Mouse (Mus musculus) hindbrain, embryonic 12.5 days (tissue): ENCODE data around the gene Il1rapl1. TPM values are rescaled to one million over a fixed set of nuclear protein-coding genes. Genes with fewer than 3 reads are reported as not detected.
A peak's percentile ranks its signal among the peaks of the same experiment; 100 is the strongest.

ENCODE experiments used
- ATAC-seq: fragments of 200-750 bp; cut with Nextera tagmentation; 2 replicates; pipeline ENCODE4 v1.8.0; 2017; ENCODE audit warnings: moderate TSS enrichment; ENCODE audit not compliant: low FRiP score
- H3K27ac ChIP-seq: fragments of 300-500 bp; sonication (generic); 2 replicates; pipeline ENCODE4 v1.5.1; 2016; ENCODE audit warnings: mild to moderate bottlenecking
- H3K27me3 ChIP-seq: fragments of 300-500 bp; sonication (generic); 2 replicates; pipeline ENCODE4 v1.6.1; 2016; ENCODE audit warnings: mild to moderate bottlenecking
- H3K36me3 ChIP-seq: fragments of 300-500 bp; sonication (generic); 2 replicates; pipeline ENCODE4 v1.6.1; 2016; ENCODE audit warnings: mild to moderate bottlenecking
- H3K4me1 ChIP-seq: fragments of 300-500 bp; sonication (generic); 2 replicates; pipeline ENCODE4 v1.6.1; 2016
- H3K4me2 ChIP-seq: fragments of 300-500 bp; sonication (generic); replicated peaks from 2 replicates; pipeline ENCODE4 v1.6.1; 2016; ENCODE audit warnings: mild to moderate bottlenecking
- H3K4me3 ChIP-seq: fragments of 300-500 bp; sonication (generic); 2 replicates; pipeline ENCODE4 v1.5.1; 2016; ENCODE audit warnings: mild to moderate bottlenecking
- H3K9ac ChIP-seq: fragments of 300-500 bp; sonication (generic); 2 replicates; pipeline ENCODE4 v1.6.1; 2016; ENCODE audit warnings: mild to moderate bottlenecking, moderate library complexity
- H3K9me3 ChIP-seq: fragments of 300-500 bp; sonication (generic); replicated peaks from 2 replicates; pipeline ENCODE4 v1.6.1; 2016; ENCODE audit warnings: mild to moderate bottlenecking
- WGBS: fragments of 180-500 bp; shearing (Covaris S2); methylation state at CpG from one replicate; pipeline ENCODE4 v1.1.7; 2016; 5-methylcytosine and 5-hydroxymethylcytosine counted together
- polyA plus RNA-seq: library from polyadenylated mRNA; unstranded; fragments of >200 nt; fragmentation: Nextera tagmentation; extraction: Ambion mirVana; gene quantifications from 2 replicates; pipeline ENCODE4 v1.2.1, GENCODE M21; 2016

Gene Il1rapl1
- polyA plus RNA-seq: 2.4 and 2.6 TPM in 2 replicates

GRCm38 (mm10) chrX:88115609-88116073 is at the start of gene Il1rapl1:
Il1rapl1 (minus strand) TSS chrX:88115645.
- Histone ChIP-seq H3K4me2 (peak within 1 kb of the TSS; percentile 48), H3K27ac (no peak within 1 kb of the TSS), H3K4me1 (no peaks in the 10 kb centered on the region), H3K9me3 (no peaks in the 10 kb centered on the region), H3K4me3 (peak within 1 kb of the TSS; percentile 36), H3K27me3 (no peaks in the 10 kb centered on the region), H3K9ac (peak within 1 kb of the TSS; percentile 43), H3K36me3 (no peaks in the 10 kb centered on the region)
- WGBS: 21% methylated on average over 12 of the region's 12 CpGs
- ATAC-seq: peak; percentile 71; the same call in 1 of the 2 replicates

DNA sequence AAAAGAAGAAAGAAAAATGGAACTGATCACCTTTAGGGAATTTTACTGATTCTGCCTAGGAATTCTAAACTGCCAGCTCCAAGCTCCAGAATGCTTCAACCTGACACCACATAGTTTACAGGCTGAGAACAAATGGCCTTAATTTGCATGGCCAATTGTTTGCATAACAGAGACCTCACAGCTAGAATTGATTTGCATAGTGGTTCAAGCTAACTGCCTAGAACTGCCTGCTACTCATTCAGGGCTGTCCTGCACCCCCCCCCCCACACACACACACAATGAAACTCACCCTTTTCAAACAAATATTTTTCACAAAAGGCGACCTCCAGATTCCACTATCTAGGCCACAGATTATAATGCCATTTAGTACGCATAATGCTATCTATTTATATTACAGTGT is 42.6 kb upstream of the Il1rapl1 start:
- 30% methylated on average over 2 of the region's 2 CpGs for WGBS
- Histone ChIP-seq H3K4me1 (no peaks in the 10 kb centered on the region), H3K4me3 (no peak overlapping the region), H3K36me3 (no peaks in the 10 kb centered on the region), H3K27me3 (no peaks in the 10 kb centered on the region), H3K9me3 (no peaks in the 10 kb centered on the region), H3K27ac (no peak overlapping the region), H3K9ac (no peak overlapping the region), H3K4me2 (no peak overlapping the region)
- ATAC-seq: 0 out of 2 replicates have a peak, but pooled peaks have one; percentile 52

DNA sequence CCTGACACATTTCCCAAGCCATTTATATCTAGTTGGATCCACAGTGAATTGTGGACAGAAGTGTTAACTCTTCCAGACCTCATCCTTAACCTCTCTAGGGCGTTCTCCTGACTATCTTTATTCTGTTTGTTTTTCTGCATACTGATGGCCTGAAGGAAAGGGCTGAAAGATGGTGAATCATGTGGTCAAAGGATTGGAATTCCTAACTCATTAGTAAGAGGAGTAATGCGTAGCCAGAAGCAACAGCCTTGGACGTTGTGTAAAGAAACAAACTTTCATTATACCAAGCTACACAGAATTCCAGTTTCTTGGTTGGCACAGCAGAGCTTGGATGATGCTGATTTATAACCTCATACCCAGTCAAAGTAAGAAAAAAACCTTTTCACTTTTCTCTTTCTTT is 10.2 kb upstream of the Il1rapl1 start:
- Histone ChIP-seq H3K4me3 (no peak overlapping the region), H3K9me3 (no peaks in the 10 kb centered on the region), H3K36me3 (no peaks in the 10 kb centered on the region), H3K27ac (no peak overlapping the region), H3K9ac (no peak overlapping the region), H3K27me3 (no peaks in the 10 kb centered on the region), H3K4me2 (no peak overlapping the region), H3K4me1 (no peaks in the 10 kb centered on the region)
- no peak for ATAC-seq
- WGBS: 68% methylated on average over 3 of the region's 3 CpGs

GRCm38 (mm10) chrX:88120070-88120469 is 4.6 kb upstream of the Il1rapl1 start:
- no peak for ATAC-seq
- 73% methylated on average over 3 of the region's 3 CpGs for WGBS

GRCm38 (mm10) chrX:88117858-88118257 is 2.4 kb upstream of the Il1rapl1 start:
- Histone ChIP-seq H3K36me3 (no peaks in the 10 kb centered on the region), H3K27me3 (no peaks in the 10 kb centered on the region), H3K4me1 (no peaks in the 10 kb centered on the region), H3K4me2 (no peak overlapping the region), H3K9me3 (no peaks in the 10 kb centered on the region), H3K4me3 (no peak overlapping the region), H3K9ac (no peak overlapping the region), H3K27ac (no peak overlapping the region)
- WGBS: 47% methylated on average over 3 of the region's 3 CpGs
- no peak for ATAC-seq

More at GRCm38 (mm10) chrX:88120070-88120469, 4.6 kb upstream of the Il1rapl1 start:
- no peaks in the 10 kb centered on the region for H3K36me3 ChIP-seq
- H3K4me1 ChIP-seq: no peaks in the 10 kb centered on the region
- no peaks in the 10 kb centered on the region for H3K27me3 ChIP-seq
- no peak overlapping the region for H3K9ac ChIP-seq
- no peak overlapping the region for H3K4me3 ChIP-seq
- no peaks in the 10 kb centered on the region for H3K9me3 ChIP-seq
- no peak overlapping the region for H3K4me2 ChIP-seq
- H3K27ac ChIP-seq: no peak overlapping the region

DNA sequence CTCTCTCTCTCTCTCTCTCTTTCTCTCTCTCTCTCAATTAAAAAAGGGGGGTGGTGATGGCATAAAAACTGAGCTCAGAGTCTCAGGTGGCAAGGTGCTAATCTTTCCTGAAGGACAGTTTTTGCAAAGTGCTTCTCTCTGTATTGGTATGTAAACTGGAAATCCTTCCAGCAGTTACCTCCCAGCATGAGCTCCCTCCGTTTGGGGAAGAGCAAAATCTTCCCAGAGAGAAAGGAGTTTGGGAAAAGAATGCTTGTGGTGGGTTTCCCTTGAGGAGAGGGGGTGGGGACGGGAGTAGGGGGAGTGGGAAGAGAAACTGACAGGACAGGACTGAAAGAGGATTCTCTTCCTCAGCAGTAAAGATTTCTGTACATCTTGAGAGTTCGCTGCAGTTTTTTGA is 881 bp upstream of the Il1rapl1 start:
- 11% methylated on average over 3 of the region's 3 CpGs for WGBS
- Histone ChIP-seq H3K9me3 (no peaks in the 10 kb centered on the region), H3K27me3 (no peaks in the 10 kb centered on the region), H3K4me3 (no peak overlapping the region), H3K9ac (no peak overlapping the region), H3K36me3 (no peaks in the 10 kb centered on the region), H3K4me2 (peak overlapping the region; percentile 48), H3K4me1 (no peaks in the 10 kb centered on the region), H3K27ac (no peak overlapping the region)
- no peak for ATAC-seq

- ATAC-seq: no peak
- Histone ChIP-seq H3K9ac (no peak overlapping the region), H3K4me3 (peak overlapping the region; percentile 12; the same call in 1 of the 2 replicates), H3K27me3 (no peaks in the 10 kb centered on the region), H3K27ac (no peak overlapping the region), H3K9me3 (no peaks in the 10 kb centered on the region), H3K4me2 (peak overlapping the region; percentile 24; the same call in 1 of the 2 replicates), H3K36me3 (no peaks in the 10 kb centered on the region), H3K4me1 (no peaks in the 10 kb centered on the region)
- 56% methylated on average over 6 of the region's 6 CpGs for WGBS
Observed at GRCm38 (mm10) chrX:88113561-88113960, 1.9 kb downstream of the Il1rapl1 start.

GRCm38 (mm10) chrX:88112254-88112653 is 3.2 kb downstream of the Il1rapl1 start:
- Histone ChIP-seq H3K4me3 (no peak overlapping the region), H3K4me1 (no peaks in the 10 kb centered on the region), H3K9ac (no peak overlapping the region), H3K9me3 (no peaks in the 10 kb centered on the region), H3K36me3 (no peaks in the 10 kb centered on the region), H3K4me2 (0 out of 2 replicates have a peak overlapping the region, but pooled peaks have one; percentile 6), H3K27me3 (no peaks in the 10 kb centered on the region), H3K27ac (no peak overlapping the region)
- ATAC-seq: no peak
- 45% methylated on average over 2 of the region's 2 CpGs for WGBS

DNA sequence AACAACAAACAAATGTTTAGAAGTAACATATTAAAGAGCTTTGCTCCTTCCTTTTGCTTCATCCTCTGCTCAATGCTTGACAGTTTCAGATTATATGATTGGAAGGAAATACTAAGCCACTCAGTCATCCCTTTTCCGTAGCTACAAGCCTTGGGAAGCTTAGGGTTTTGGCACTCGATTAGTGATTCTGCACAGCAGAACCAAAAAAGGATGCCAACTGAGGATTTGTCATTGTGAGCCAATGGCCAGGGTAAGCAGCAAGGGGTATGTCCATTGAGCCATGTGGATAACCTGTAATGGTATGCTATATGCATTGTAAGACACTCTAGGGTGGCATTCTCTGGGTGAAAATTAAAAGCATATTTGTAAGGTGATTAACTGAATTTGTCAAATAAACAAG is 5.7 kb downstream of the Il1rapl1 start:
- no peaks in the 10 kb centered on the region for H3K4me1 ChIP-seq
- WGBS: 77% methylated on average over 2 of the region's 2 CpGs
- H3K9me3 ChIP-seq: no peaks in the 10 kb centered on the region
- H3K27me3 ChIP-seq: no peaks in the 10 kb centered on the region
- H3K36me3 ChIP-seq: no peaks in the 10 kb centered on the region
- H3K4me2 ChIP-seq: no peak overlapping the region
- H3K4me3 ChIP-seq: no peak overlapping the region
- H3K27ac ChIP-seq: no peak overlapping the region
- ATAC-seq: no peak
- H3K9ac ChIP-seq: no peak overlapping the region

DNA sequence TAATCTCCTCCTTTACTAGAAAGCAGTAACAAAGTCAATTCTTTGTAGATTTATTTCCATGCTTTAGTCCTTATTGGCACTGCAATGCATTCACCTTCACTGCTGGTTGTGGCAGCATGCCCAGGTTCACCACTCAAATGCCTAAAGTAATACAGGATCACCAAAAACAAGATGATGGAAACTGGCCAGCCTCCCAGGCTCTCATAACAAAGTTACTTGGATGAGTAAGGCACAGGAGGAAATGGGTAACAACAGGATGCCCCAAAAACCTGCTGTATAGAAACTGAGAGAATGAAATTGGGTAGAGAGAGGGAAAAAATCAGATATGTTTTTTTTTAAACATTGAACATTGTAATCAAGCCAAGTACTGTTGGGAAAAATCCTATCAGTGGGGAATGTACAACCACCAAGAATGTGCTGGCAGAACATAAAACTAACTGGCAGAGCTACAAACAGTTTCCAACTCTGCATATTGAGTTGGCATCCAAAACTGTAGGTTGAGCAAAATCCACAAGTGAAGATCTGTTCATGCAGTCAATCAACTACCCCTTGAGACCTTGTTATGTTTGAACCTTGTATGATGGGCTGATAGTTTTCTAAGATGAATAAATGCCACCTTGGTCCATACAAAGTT is 21.4 kb downstream of the Il1rapl1 start:
- Histone ChIP-seq H3K9ac (no peak overlapping the region), H3K9me3 (no peaks in the 10 kb centered on the region), H3K4me2 (no peak overlapping the region), H3K27me3 (no peaks in the 10 kb centered on the region), H3K4me3 (no peak overlapping the region), H3K36me3 (no peaks in the 10 kb centered on the region), H3K4me1 (no peaks in the 10 kb centered on the region), H3K27ac (no peak overlapping the region)
- no peak for ATAC-seq

- ATAC-seq: no peak
- Histone ChIP-seq H3K9me3 (no peaks in the 10 kb centered on the region), H3K4me2 (no peak overlapping the region), H3K36me3 (no peaks in the 10 kb centered on the region), H3K9ac (no peak overlapping the region), H3K4me3 (no peak overlapping the region), H3K27me3 (no peaks in the 10 kb centered on the region), H3K4me1 (no peaks in the 10 kb centered on the region), H3K27ac (no peak overlapping the region)
- 67% methylated on average over 2 of the region's 2 CpGs for WGBS
Observed at GRCm38 (mm10) chrX:88089873-88090272, 25.6 kb downstream of the Il1rapl1 start.

- H3K4me3 ChIP-seq: no peak overlapping the region
- H3K27me3 ChIP-seq: no peaks in the 10 kb centered on the region
- no peak for ATAC-seq
- no peak overlapping the region for H3K9ac ChIP-seq
- 38% methylated on average over 7 of the region's 7 CpGs for WGBS
- no peak overlapping the region for H3K4me2 ChIP-seq
- H3K36me3 ChIP-seq: no peaks in the 10 kb centered on the region
- no peaks in the 10 kb centered on the region for H3K4me1 ChIP-seq
- no peaks in the 10 kb centered on the region for H3K9me3 ChIP-seq
- H3K27ac ChIP-seq: no peak overlapping the region
Observed at GRCm38 (mm10) chrX:88072741-88073419, 42.6 kb downstream of the Il1rapl1 start.

DNA sequence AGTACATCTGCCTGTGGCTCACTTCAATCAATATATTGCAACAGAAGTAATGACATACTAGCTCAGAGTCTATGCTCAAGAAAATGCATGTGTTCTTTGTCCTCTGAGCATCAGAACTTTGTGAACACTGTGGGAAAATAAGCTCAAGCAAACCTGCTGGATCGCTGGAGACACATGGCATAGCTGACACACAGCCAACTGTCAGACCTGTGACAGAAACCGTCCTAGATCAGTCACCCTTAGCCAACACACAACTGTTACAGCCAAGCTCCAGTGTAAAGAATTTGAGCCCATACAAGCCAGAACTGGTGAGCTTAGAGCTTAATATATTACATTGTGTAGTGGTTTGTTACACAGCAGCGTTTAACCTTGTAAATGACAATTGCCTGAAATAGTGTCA is 45.1 kb downstream of the Il1rapl1 start:
- ATAC-seq: no peak
- no peak overlapping the region for H3K27ac ChIP-seq
- no peaks in the 10 kb centered on the region for H3K9me3 ChIP-seq

More for the DNA sequence above, 45.1 kb downstream of the Il1rapl1 start:
- H3K36me3 ChIP-seq: no peaks in the 10 kb centered on the region
- H3K4me1 ChIP-seq: no peaks in the 10 kb centered on the region
- H3K27me3 ChIP-seq: no peaks in the 10 kb centered on the region
- no peak overlapping the region for H3K4me3 ChIP-seq
- no peak overlapping the region for H3K4me2 ChIP-seq
- H3K9ac ChIP-seq: no peak overlapping the region
- WGBS: 83% methylated on average over 3 of the region's 3 CpGs
